Mouse (Mus musculus) forebrain, embryonic 14.5 days (tissue): ENCODE data around the gene Onecut3. TPM values are rescaled to one million over a fixed set of nuclear protein-coding genes. Genes with fewer than 3 reads are reported as not detected.
A peak's percentile ranks its signal among the peaks of the same experiment; 100 is the strongest.

ENCODE experiments used
- ATAC-seq: fragments of 200-750 bp; cut with Nextera tagmentation; 2 replicates; pipeline ENCODE4 v1.8.0; 2017; ENCODE audit warnings: mild to moderate bottlenecking, moderate library complexity
- DNase-seq: peaks from one replicate; pipeline ENCODE4 v3.0.0-alpha.2; 2015; ENCODE audit warnings: low spot score
- H3K27ac ChIP-seq: fragments of 300-500 bp; sonication (generic); 2 replicates; pipeline ENCODE4 v1.5.1; 2014; ENCODE audit warnings: low read depth, mild to moderate bottlenecking, control low read depth, low read length, moderate library complexity
- H3K27me3 ChIP-seq: fragments of 300-500 bp; sonication (generic); replicated peaks from 2 replicates; pipeline ENCODE4 v1.6.1; 2014; ENCODE audit warnings: low read length, control low read depth, mixed read lengths; ENCODE audit not compliant: control insufficient read depth, insufficient read depth
- H3K36me3 ChIP-seq: fragments of 300-500 bp; sonication (generic); 2 replicates; pipeline ENCODE4 v1.6.1; 2014; ENCODE audit warnings: low read length, control low read depth; ENCODE audit not compliant: control insufficient read depth, insufficient read depth
- H3K4me1 ChIP-seq: fragments of 300-500 bp; sonication (generic); 2 replicates; pipeline ENCODE4 v1.6.1; 2014; ENCODE audit warnings: antibody characterized with exemption, low read length, control low read depth; ENCODE audit not compliant: control insufficient read depth, insufficient read depth
- H3K4me2 ChIP-seq: fragments of 300-500 bp; sonication (generic); 2 replicates; pipeline ENCODE4 v1.6.1; 2014; ENCODE audit warnings: mild to moderate bottlenecking, control low read depth, low read length
- H3K4me3 ChIP-seq: fragments of 300-500 bp; sonication (generic); 2 replicates; pipeline ENCODE4 v1.5.1; 2014; ENCODE audit warnings: low read depth, low read length, control low read depth
- H3K9ac ChIP-seq: fragments of 300-500 bp; sonication (generic); 2 replicates; pipeline ENCODE4 v1.6.1; 2014; ENCODE audit warnings: mild to moderate bottlenecking, low read length, control low read depth, moderate library complexity
- H3K9me3 ChIP-seq: fragments of 300-500 bp; sonication (generic); replicated peaks from 2 replicates; pipeline ENCODE4 v1.6.1; 2016; ENCODE audit warnings: low read length, control low read depth, mixed read lengths; ENCODE audit not compliant: control insufficient read depth
- WGBS: fragments of 180-500 bp; shearing (Covaris S2); extraction: QIAGEN DNeasy Blood & Tissue Kit; methylation state at CpG from one replicate; pipeline ENCODE4 v1.1.7; 2014; 5-methylcytosine and 5-hydroxymethylcytosine counted together
- polyA plus RNA-seq: library from polyadenylated mRNA; unstranded; fragments of >200 nt; fragmentation: Nextera tagmentation; extraction: Ambion mirVana; gene quantifications from 2 replicates; pipeline ENCODE4 v1.2.1, GENCODE M21; 2014

The Onecut3 gene
- polyA plus RNA-seq, 1 experiment from 2014 or later = 0.34 TPM

- H3K9ac ChIP-seq = no peak overlapping the region
- H3K27me3 ChIP-seq = no peaks in the 10 kb centered on the region
- H3K36me3 ChIP-seq = peaks cover 30% of the 10 kb centered on the region
- H3K4me3 ChIP-seq = no peak overlapping the region
- ATAC-seq (no peak), DNase-seq (no peak)
- no peaks in the 10 kb centered on the region for H3K9me3 ChIP-seq
- H3K27ac ChIP-seq = no peak overlapping the region
- 66% methylated on average over 9 of the region's 9 CpGs for WGBS
- no peaks in the 10 kb centered on the region for H3K4me1 ChIP-seq
- H3K4me2 ChIP-seq = no peak overlapping the region
Observed at GRCm38 (mm10) chr10:80552364-80552763, 57.7 kb downstream of the Onecut3 start.

GRCm38 (mm10) chr10:80553575-80553974 lies 58.9 kb downstream of the Onecut3 start:
- no peak overlapping the region for H3K4me2 ChIP-seq
- H3K4me3 ChIP-seq = no peak overlapping the region
- no peak overlapping the region for H3K9ac ChIP-seq
- peaks cover 18% of the 10 kb centered on the region for H3K36me3 ChIP-seq
- no peak for DNase-seq
- H3K9me3 ChIP-seq = no peaks in the 10 kb centered on the region
- no peak for ATAC-seq
- no peak overlapping the region for H3K27ac ChIP-seq
- 87% methylated on average over 8 of the region's 8 CpGs for WGBS
- H3K27me3 ChIP-seq = no peaks in the 10 kb centered on the region
- H3K4me1 ChIP-seq = no peaks in the 10 kb centered on the region

- ATAC-seq = no peak
- WGBS = 90% methylated on average over 6 of the region's 6 CpGs
Observed at GRCm38 (mm10) chr10:80553997-80554396, 59.4 kb downstream of the Onecut3 start.

GRCm38 (mm10) chr10:80557346-80557965 lies 62.8 kb downstream of the Onecut3 start:
- Histone ChIP-seq H3K27ac (no peak overlapping the region), H3K4me2 (no peak overlapping the region), H3K9ac (no peak overlapping the region), H3K4me3 (no peak overlapping the region), H3K27me3 (no peaks in the 10 kb centered on the region), H3K4me1 (peaks cover 13% of the 10 kb centered on the region), H3K9me3 (no peaks in the 10 kb centered on the region), H3K36me3 (no peaks in the 10 kb centered on the region)
- DNase-seq = peak; percentile 71
- no peak for ATAC-seq
- 26% methylated on average over 5 of the region's 5 CpGs for WGBS

More at GRCm38 (mm10) chr10:80553997-80554396, 59.4 kb downstream of the Onecut3 start:
- Histone ChIP-seq H3K36me3 (peaks cover 15% of the 10 kb centered on the region), H3K4me3 (no peak overlapping the region), H3K9ac (no peak overlapping the region), H3K4me2 (no peak overlapping the region), H3K9me3 (no peaks in the 10 kb centered on the region), H3K27ac (no peak overlapping the region), H3K4me1 (no peaks in the 10 kb centered on the region), H3K27me3 (no peaks in the 10 kb centered on the region)
- DNase-seq = no peak

- H3K36me3 ChIP-seq = no peaks in the 10 kb centered on the region
- H3K27me3 ChIP-seq = no peaks in the 10 kb centered on the region
- ATAC-seq (no peak), DNase-seq (no peak)
- no peak overlapping the region for H3K4me2 ChIP-seq
- H3K9me3 ChIP-seq = no peaks in the 10 kb centered on the region
- H3K4me1 ChIP-seq = peaks cover 14% of the 10 kb centered on the region
- WGBS = 91% methylated on average over 7 of the region's 7 CpGs
- H3K9ac ChIP-seq = no peak overlapping the region
- H3K4me3 ChIP-seq = no peak overlapping the region
- no peak overlapping the region for H3K27ac ChIP-seq
Observed at GRCm38 (mm10) chr10:80559431-80559830, 64.8 kb downstream of the Onecut3 start.

GRCm38 (mm10) chr10:80560621-80561020 lies 66.0 kb downstream of the Onecut3 start:
- DNase-seq (no peak), ATAC-seq (no peak)
- Histone ChIP-seq H3K4me3 (peak overlapping the region; percentile 98), H3K4me1 (peaks cover 14% of the 10 kb centered on the region), H3K36me3 (no peaks in the 10 kb centered on the region; the same call in 1 of the 2 replicates), H3K9me3 (no peaks in the 10 kb centered on the region), H3K4me2 (peak overlapping the region; percentile 94), H3K9ac (peak overlapping the region; percentile 95), H3K27me3 (no peaks in the 10 kb centered on the region), H3K27ac (no peak overlapping the region)
- 2% methylated on average over 13 of the region's 13 CpGs for WGBS

- Histone ChIP-seq H3K4me1 (peaks cover 14% of the 10 kb centered on the region), H3K4me3 (peak within 1 kb of the TSS; percentile 98)
- under 1% methylated on average over 71 of the region's 72 CpGs for WGBS
Observed at GRCm38 (mm10) chr10:80561116-80561944, 66.7 kb downstream of the Onecut3 start, which contains the start of gene Rexo1. TSS of gene Rexo1 (minus strand) at chr10:80561560.

GRCm38 (mm10) chr10:80566375-80567092 lies 71.9 kb downstream of the Onecut3 start:
- Histone ChIP-seq H3K4me1 (peaks cover 18% of the 10 kb centered on the region), H3K36me3 (peaks cover 9% of the 10 kb centered on the region; the same call in 1 of the 2 replicates), H3K4me3 (0 out of 2 replicates have a peak overlapping the region, but pooled peaks have one; percentile 1), H3K9me3 (no peaks in the 10 kb centered on the region), H3K27me3 (no peaks in the 10 kb centered on the region), H3K4me2 (peak overlapping the region; percentile 30), H3K27ac (peak overlapping the region; percentile 71), H3K9ac (0 out of 2 replicates have a peak overlapping the region, but pooled peaks have one; percentile 10)
- WGBS = 12% methylated on average over 17 of the region's 17 CpGs
- DNase-seq (peak; percentile 89), ATAC-seq (peak; percentile 75)

More at GRCm38 (mm10) chr10:80561116-80561944, 66.7 kb downstream of the Onecut3 start, which contains the start of gene Rexo1:
- Histone ChIP-seq H3K27me3 (no peaks in the 10 kb centered on the region), H3K9ac (peak within 1 kb of the TSS; percentile 95), H3K36me3 (no peaks in the 10 kb centered on the region; the same call in 1 of the 2 replicates), H3K9me3 (no peaks in the 10 kb centered on the region), H3K4me2 (peak within 1 kb of the TSS; percentile 94), H3K27ac (peak within 1 kb of the TSS; percentile 92)
- ATAC-seq (peak; percentile 88), DNase-seq (peak; percentile 97)
